Mouse (Mus musculus): Measurements from ENCODE around the gene Fmn2. TPM values are rescaled to one million over a fixed set of nuclear protein-coding genes. Genes with fewer than 3 reads are reported as not detected.

Gene Fmn2
- total and polyA plus RNA-seq, 2 experiments from 2014 or later = 8.2 to 19.9 TPM

DNA sequence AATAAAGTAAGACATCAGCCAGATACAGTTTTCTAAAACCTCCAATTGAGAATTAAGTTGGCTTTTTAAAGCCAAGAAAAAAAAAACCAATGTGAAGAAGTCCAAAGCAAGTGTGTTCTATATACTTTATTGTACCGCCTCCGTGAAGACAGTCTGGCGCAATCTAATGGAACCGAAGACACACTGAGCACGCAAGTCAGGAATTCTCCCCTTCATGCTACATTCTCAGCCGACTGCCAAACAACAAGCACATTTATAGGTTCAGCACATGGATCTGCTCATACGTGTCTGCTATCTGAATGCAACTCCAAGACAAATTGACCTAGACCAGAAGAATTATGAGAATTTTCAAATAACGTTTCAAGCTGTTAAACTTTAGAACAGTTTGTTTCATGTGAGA, 169.2 kb downstream of the Fmn2 start:
- Histone ChIP-seq H3K4me3 (ENCODE audit: low read depth, low read length) (no peak overlapping the region), H3K27me3 (ENCODE audit: insufficient read depth, low read length) (no peaks in the 10 kb centered on the region), H3K9ac (replicated peaks; ENCODE audit: low read length, poor library complexity, severe bottlenecking) (no peak overlapping the region), H3K27ac (ENCODE audit: low read depth, low read length) (no peak overlapping the region), H3K9me3 (ENCODE audit: low read length) (no peaks in the 10 kb centered on the region), H3K36me3 (ENCODE audit: insufficient read depth, low read length) (no peaks in the 10 kb centered on the region), H3K4me1 (ENCODE audit: insufficient read depth, low read length) (no peaks in the 10 kb centered on the region), H3K4me2 (ENCODE audit: low read depth, low read length, poor library complexity, severe bottlenecking) (no peak overlapping the region)
- no peak for TF ChIP-seq CTCF (IDR thresholded peaks at IDR 0.05)
- 93% methylated on average over 8 of the region's 8 CpGs for whole genome bisulfite sequencing
- DNase-seq (ENCODE audit: low spot score) (no peak), ATAC-seq (ENCODE audit: low FRiP score) (no peak)

DNA sequence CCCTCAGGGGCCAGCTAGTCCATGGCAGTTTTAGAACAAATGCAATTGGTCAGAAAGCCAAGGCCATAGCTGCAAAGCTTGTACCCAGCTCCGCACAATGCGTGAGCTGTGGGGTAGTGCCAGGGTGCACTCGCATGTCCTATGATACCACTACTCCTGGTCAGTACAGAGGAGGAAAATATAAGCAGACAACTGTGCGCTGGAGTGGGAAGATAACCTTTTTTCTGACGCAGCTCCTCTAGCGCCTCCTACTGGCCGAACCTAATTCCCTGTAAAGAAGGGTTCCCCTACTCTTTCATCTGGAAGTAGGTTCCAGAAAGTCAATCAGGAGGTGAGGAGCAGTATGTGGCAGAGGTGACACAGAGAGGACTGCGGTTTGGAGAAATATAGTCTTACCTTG, 173.0 kb downstream of the Fmn2 start:
- Histone ChIP-seq H3K9me3 (ENCODE audit: low read length) (no peaks in the 10 kb centered on the region), H3K27ac (ENCODE audit: low read depth, low read length) (no peak overlapping the region), H3K4me3 (ENCODE audit: low read depth, low read length) (no peak overlapping the region), H3K36me3 (ENCODE audit: insufficient read depth, low read length) (no peaks in the 10 kb centered on the region), H3K27me3 (ENCODE audit: insufficient read depth, low read length) (no peaks in the 10 kb centered on the region), H3K4me1 (ENCODE audit: insufficient read depth, low read length) (no peaks in the 10 kb centered on the region), H3K9ac (replicated peaks; ENCODE audit: low read length, poor library complexity, severe bottlenecking) (no peak overlapping the region), H3K4me2 (ENCODE audit: low read depth, low read length, poor library complexity, severe bottlenecking) (no peak overlapping the region)
- no peak for DNase-seq (ENCODE audit: low spot score)
- no peak for ATAC-seq (ENCODE audit: low FRiP score)
- TF ChIP-seq CTCF (IDR thresholded peaks at IDR 0.05) = peak; percentile 42
- 65% methylated on average over 8 of the region's 8 CpGs for WGBS

DNA sequence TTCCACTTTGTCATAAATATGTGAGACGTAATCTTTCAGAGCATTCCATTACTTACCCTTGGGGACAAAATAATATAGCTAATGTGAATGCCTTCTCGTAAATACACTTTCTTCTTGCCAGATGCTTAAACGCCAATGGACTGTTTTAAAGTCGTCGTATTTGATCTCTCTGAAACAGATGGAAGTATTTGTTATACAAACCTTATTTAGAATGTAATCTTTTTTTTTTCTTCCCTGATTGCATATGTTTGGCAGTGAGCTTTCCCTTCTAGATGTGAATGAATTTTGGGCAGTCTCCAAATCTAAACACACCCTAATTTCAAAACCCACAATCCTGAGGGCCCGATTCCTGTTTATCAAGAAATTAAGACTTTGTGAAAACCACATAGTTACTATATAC, 173.7 kb downstream of the Fmn2 start:
- Histone ChIP-seq H3K27me3 (ENCODE audit: insufficient read depth, low read length) (no peaks in the 10 kb centered on the region), H3K36me3 (ENCODE audit: insufficient read depth, low read length) (no peaks in the 10 kb centered on the region), H3K27ac (ENCODE audit: low read depth, low read length) (no peak overlapping the region), H3K4me1 (ENCODE audit: insufficient read depth, low read length) (no peaks in the 10 kb centered on the region), H3K9me3 (ENCODE audit: low read length) (no peaks in the 10 kb centered on the region), H3K9ac (replicated peaks; ENCODE audit: low read length, poor library complexity, severe bottlenecking) (no peak overlapping the region), H3K4me2 (ENCODE audit: low read depth, low read length, poor library complexity, severe bottlenecking) (no peak overlapping the region), H3K4me3 (ENCODE audit: low read depth, low read length) (no peak overlapping the region)
- TF ChIP-seq CTCF (IDR thresholded peaks at IDR 0.05) = no peak
- DNase-seq (ENCODE audit: low spot score) (no peak), ATAC-seq (ENCODE audit: low FRiP score) (no peak)
- 80% methylated on average over 6 of the region's 6 CpGs for WGBS

DNA sequence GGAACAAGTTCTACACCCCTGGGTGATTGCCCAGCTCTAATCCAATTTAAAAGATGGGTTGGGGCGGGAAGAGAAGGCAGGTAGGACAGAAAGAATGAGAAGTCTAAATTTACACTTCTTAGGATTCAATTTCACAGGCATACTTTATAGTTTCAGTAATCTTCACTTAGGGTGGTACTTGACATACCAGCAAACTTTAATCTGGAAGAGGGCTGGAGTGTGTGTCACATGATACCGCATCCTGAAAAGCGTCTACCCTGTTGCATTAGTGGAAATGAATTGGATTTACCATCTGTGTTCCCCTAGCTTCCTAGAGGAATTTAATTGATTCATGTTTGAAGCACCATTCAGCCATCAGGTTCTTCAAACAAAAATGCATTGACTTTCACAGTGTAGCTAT, 174.6 kb downstream of the Fmn2 start:
- whole genome bisulfite sequencing = 64% methylated on average over 3 of the region's 3 CpGs
- no peaks in the 10 kb centered on the region for H3K4me1 ChIP-seq (ENCODE audit: insufficient read depth, low read length)
- DNase-seq (ENCODE audit: low spot score) = no peak

DNA sequence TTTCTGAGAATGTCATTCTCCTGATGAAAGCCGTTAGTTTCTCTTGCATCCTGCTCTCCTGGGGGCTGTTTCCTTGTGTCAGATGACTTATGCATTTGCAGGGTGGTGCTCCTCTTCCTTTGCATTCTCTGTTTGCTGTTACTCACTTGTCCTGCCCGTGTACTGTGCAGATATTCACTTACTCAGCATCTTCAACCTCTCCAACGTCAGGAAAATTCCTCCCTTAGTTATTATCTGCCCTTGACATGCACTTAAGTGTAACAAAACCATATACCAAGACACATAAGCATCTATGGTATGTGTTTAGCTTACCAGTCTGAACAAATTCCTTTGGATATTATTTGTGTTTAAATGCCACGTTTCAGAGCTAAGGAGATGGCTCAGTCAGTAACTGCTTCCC, 175.6 kb downstream of the Fmn2 start:
- Histone ChIP-seq H3K36me3 (ENCODE audit: insufficient read depth, low read length) (no peaks in the 10 kb centered on the region), H3K27ac (ENCODE audit: low read depth, low read length) (no peak overlapping the region)

More for the DNA sequence above, 174.6 kb downstream of the Fmn2 start:
- Histone ChIP-seq H3K36me3 (ENCODE audit: insufficient read depth, low read length) (no peaks in the 10 kb centered on the region), H3K27ac (ENCODE audit: low read depth, low read length) (no peak overlapping the region), H3K9ac (replicated peaks; ENCODE audit: low read length, poor library complexity, severe bottlenecking) (no peak overlapping the region), H3K9me3 (ENCODE audit: low read length) (no peaks in the 10 kb centered on the region), H3K4me3 (ENCODE audit: low read depth, low read length) (no peak overlapping the region), H3K27me3 (ENCODE audit: insufficient read depth, low read length) (no peaks in the 10 kb centered on the region), H3K4me2 (ENCODE audit: low read depth, low read length, poor library complexity, severe bottlenecking) (no peak overlapping the region)
- TF ChIP-seq CTCF (IDR thresholded peaks at IDR 0.05) = no peak
- no peak for ATAC-seq (ENCODE audit: low FRiP score)

DNA sequence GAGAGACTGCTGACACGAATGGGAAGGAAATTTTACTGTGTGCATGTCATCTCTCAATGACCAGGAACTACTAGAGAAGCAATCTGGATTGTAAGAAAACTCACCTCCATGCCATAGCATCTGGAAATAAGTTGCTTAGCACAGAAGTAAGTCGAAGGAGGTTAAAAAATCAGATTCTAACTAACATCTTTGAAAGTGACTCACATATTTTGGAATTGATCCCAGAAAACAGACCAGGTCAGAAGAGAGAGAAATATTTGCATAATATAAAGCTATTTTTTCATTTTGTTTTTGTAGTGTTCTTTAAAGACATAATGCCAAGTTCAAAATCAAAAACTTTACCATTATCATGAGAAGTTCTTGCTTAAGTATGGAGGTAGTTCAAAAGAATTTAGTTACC, 187.7 kb downstream of the Fmn2 start:
- Histone ChIP-seq H3K27me3 (ENCODE audit: insufficient read depth, low read length) (no peaks in the 10 kb centered on the region), H3K36me3 (ENCODE audit: insufficient read depth, low read length) (no peaks in the 10 kb centered on the region), H3K4me1 (ENCODE audit: insufficient read depth, low read length) (no peaks in the 10 kb centered on the region), H3K4me2 (ENCODE audit: low read depth, low read length, poor library complexity, severe bottlenecking) (no peak overlapping the region), H3K27ac (ENCODE audit: low read depth, low read length) (no peak overlapping the region), H3K4me3 (ENCODE audit: low read depth, low read length) (no peak overlapping the region), H3K9me3 (ENCODE audit: low read length) (no peaks in the 10 kb centered on the region), H3K9ac (replicated peaks; ENCODE audit: low read length, poor library complexity, severe bottlenecking) (no peak overlapping the region)
- WGBS = 88% methylated on average over 2 of the region's 2 CpGs
- DNase-seq (ENCODE audit: low spot score) (no peak), ATAC-seq (ENCODE audit: low FRiP score) (no peak)
- TF ChIP-seq CTCF (IDR thresholded peaks at IDR 0.05) = no peak

More for the DNA sequence above, 175.6 kb downstream of the Fmn2 start:
- ATAC-seq (ENCODE audit: low FRiP score) (no peak), DNase-seq (ENCODE audit: low spot score) (no peak)
- no peak overlapping the region for H3K4me3 ChIP-seq (ENCODE audit: low read depth, low read length)
- H3K9me3 ChIP-seq (ENCODE audit: low read length) = no peaks in the 10 kb centered on the region
- H3K4me1 ChIP-seq (ENCODE audit: insufficient read depth, low read length) = no peaks in the 10 kb centered on the region
- H3K4me2 ChIP-seq (ENCODE audit: low read depth, low read length, poor library complexity, severe bottlenecking) = no peak overlapping the region
- H3K9ac ChIP-seq (replicated peaks; ENCODE audit: low read length, poor library complexity, severe bottlenecking) = no peak overlapping the region
- TF ChIP-seq CTCF (IDR thresholded peaks at IDR 0.05) = no peak
- no peaks in the 10 kb centered on the region for H3K27me3 ChIP-seq (ENCODE audit: insufficient read depth, low read length)
- 60% methylated on average over 4 of the region's 4 CpGs for WGBS
